Mouse (Mus musculus) embryonic facial prominence, embryonic 14.5 days (tissue): ENCODE results near the gene Coa6. TPM values are rescaled to one million over a fixed set of nuclear protein-coding genes. Genes with fewer than 3 reads are reported as not detected.
"Not testable (repeated sequence)": the region's sequence is repeated elsewhere in the genome, so short reads cannot be mapped to it uniquely, and the experiment has no call there.

ENCODE experiments used
- ATAC-seq: fragments of 200-750 bp; cut with Nextera tagmentation; 2 replicates; pipeline ENCODE4 v1.8.0; 2017; ENCODE audit warnings: low read depth, moderate number of reproducible peaks, moderate TSS enrichment
- DNase-seq: peaks from one replicate; pipeline ENCODE4 v3.0.0-alpha.2; 2015; ENCODE audit warnings: low spot score
- H3K27ac ChIP-seq: fragments of 300-500 bp; sonication (generic); replicated peaks from 2 replicates; pipeline ENCODE4 v1.5.1; 2014; ENCODE audit warnings: low read depth, mild to moderate bottlenecking, low read length, moderate library complexity
- H3K27me3 ChIP-seq: fragments of 300-500 bp; sonication (generic); replicated peaks from 2 replicates; pipeline ENCODE4 v1.6.1; 2014; ENCODE audit warnings: low read length; ENCODE audit not compliant: control insufficient read depth, insufficient read depth
- H3K36me3 ChIP-seq: fragments of 300-500 bp; sonication (generic); 2 replicates; pipeline ENCODE4 v1.6.1; 2014; ENCODE audit warnings: low read length, mixed read lengths; ENCODE audit not compliant: control insufficient read depth, insufficient read depth
- H3K4me1 ChIP-seq: fragments of 300-500 bp; sonication (generic); 2 replicates; pipeline ENCODE4 v1.6.1; 2014; ENCODE audit warnings: antibody characterized with exemption, low read length; ENCODE audit not compliant: control insufficient read depth, insufficient read depth
- H3K4me2 ChIP-seq: fragments of 300-500 bp; sonication (generic); 2 replicates; pipeline ENCODE4 v1.6.1; 2014; ENCODE audit warnings: low read depth, mild to moderate bottlenecking, low read length, moderate library complexity, mixed read lengths
- H3K4me3 ChIP-seq: fragments of 300-500 bp; sonication (generic); 2 replicates; pipeline ENCODE4 v1.5.1; 2014; ENCODE audit warnings: low read depth, mild to moderate bottlenecking, low read length
- H3K9ac ChIP-seq: fragments of 300-500 bp; sonication (generic); 2 replicates; pipeline ENCODE4 v1.6.1; 2014; ENCODE audit warnings: low read depth, mild to moderate bottlenecking, low read length, moderate library complexity, mixed read lengths
- H3K9me3 ChIP-seq: fragments of 300-500 bp; sonication (generic); 2 replicates; pipeline ENCODE4 v1.6.1; 2016; ENCODE audit warnings: low read length; ENCODE audit not compliant: control insufficient read depth
- WGBS: fragments of 180-500 bp; shearing (Covaris S2); extraction: QIAGEN DNeasy Blood & Tissue Kit; methylation state at CpG from one replicate; pipeline ENCODE4 v1.1.7; 2014; 5-methylcytosine and 5-hydroxymethylcytosine counted together
- polyA plus RNA-seq: library from polyadenylated mRNA; unstranded; fragments of >200 nt; fragmentation: Nextera tagmentation; extraction: Ambion mirVana; gene quantifications from 2 replicates; pipeline ENCODE4 v1.2.1, GENCODE M21; 2014

Gene Coa6
- polyA plus RNA-seq, 1 experiment from 2014 or later: 49.5 TPM

- WGBS: 56% methylated on average over 5 of the region's 5 CpGs
- no peak overlapping the region for H3K4me3 ChIP-seq
- H3K4me2 ChIP-seq: no peak overlapping the region
- ATAC-seq (no peak), DNase-seq (peak; percentile 2)
- no peaks in the 10 kb centered on the region for H3K9me3 ChIP-seq
- H3K27me3 ChIP-seq: no peaks in the 10 kb centered on the region
- no peaks in the 10 kb centered on the region for H3K4me1 ChIP-seq
- no peak overlapping the region for H3K27ac ChIP-seq
- no peak overlapping the region for H3K9ac ChIP-seq
- H3K36me3 ChIP-seq: no peaks in the 10 kb centered on the region
These were observed 26.4 kb upstream of the Coa6 start for GRCm38 (mm10) chr8:126395917-126396316.

- DNase-seq: no peak
- no peaks in the 10 kb centered on the region for H3K9me3 ChIP-seq
- no peaks in the 10 kb centered on the region for H3K27me3 ChIP-seq
- H3K4me2 ChIP-seq: no peak overlapping the region
- H3K4me3 ChIP-seq: no peak overlapping the region
- H3K27ac ChIP-seq: no peak overlapping the region
- WGBS: 80% methylated on average over 3 of the region's 3 CpGs
- no peak overlapping the region for H3K9ac ChIP-seq
- no peak for ATAC-seq
- no peaks in the 10 kb centered on the region for H3K36me3 ChIP-seq
- no peaks in the 10 kb centered on the region for H3K4me1 ChIP-seq
These were observed 24.0 kb upstream of the Coa6 start for GRCm38 (mm10) chr8:126398349-126398748.

- not testable (repeated sequence) for H3K9me3 ChIP-seq, H3K9ac ChIP-seq, H3K27me3 ChIP-seq, H3K4me3 ChIP-seq, H3K36me3 ChIP-seq, H3K4me1 ChIP-seq, H3K27ac ChIP-seq, ATAC-seq, H3K4me2 ChIP-seq
- peak; percentile 47 for DNase-seq
These were observed 17.8 kb upstream of the Coa6 start for GRCm38 (mm10) chr8:126404550-126404949.

GRCm38 (mm10) chr8:126405030-126405429, 17.3 kb upstream of the Coa6 start:
- no peaks in the 10 kb centered on the region for H3K27me3 ChIP-seq
- no peak overlapping the region for H3K27ac ChIP-seq
- H3K4me3 ChIP-seq: no peak overlapping the region
- H3K4me2 ChIP-seq: no peak overlapping the region
- H3K36me3 ChIP-seq: no peaks in the 10 kb centered on the region
- H3K9me3 ChIP-seq: no peaks in the 10 kb centered on the region
- no peak overlapping the region for H3K9ac ChIP-seq
- 77% methylated on average over 4 of the region's 4 CpGs for WGBS
- no peaks in the 10 kb centered on the region for H3K4me1 ChIP-seq
- DNase-seq: no peak
- ATAC-seq: no peak

GRCm38 (mm10) chr8:126420834-126421233, 1.5 kb upstream of the Coa6 start:
- peaks cover 12% of the 10 kb centered on the region for H3K36me3 ChIP-seq
- peaks cover 6% of the 10 kb centered on the region; the same call in 1 of the 2 replicates for H3K4me1 ChIP-seq
- no peak overlapping the region for H3K4me3 ChIP-seq
- no peaks in the 10 kb centered on the region for H3K9me3 ChIP-seq
- H3K9ac ChIP-seq: no peak overlapping the region
- WGBS: 73% methylated on average over 3 of the region's 3 CpGs
- no peak overlapping the region for H3K27ac ChIP-seq
- H3K4me2 ChIP-seq: no peak overlapping the region
- no peak for ATAC-seq
- H3K27me3 ChIP-seq: no peaks in the 10 kb centered on the region
- DNase-seq: no peak

GRCm38 (mm10) chr8:126422920-126423300, 595 bp downstream of the Coa6 start:
- Histone ChIP-seq H3K4me3 (peak overlapping the region; percentile 91), H3K27me3 (no peaks in the 10 kb centered on the region), H3K9ac (peak overlapping the region; percentile 90), H3K4me2 (peak overlapping the region; percentile 68), H3K36me3 (peaks cover 33% of the 10 kb centered on the region), H3K4me1 (peaks cover 6% of the 10 kb centered on the region; the same call in 1 of the 2 replicates), H3K27ac (no peak overlapping the region; the same call in 1 of the 2 replicates), H3K9me3 (no peaks in the 10 kb centered on the region)
- WGBS: 4% methylated on average over 9 of the region's 9 CpGs
- DNase-seq (peak; percentile 31), ATAC-seq (peak; percentile 42; the same call in 1 of the 2 replicates)

- Histone ChIP-seq H3K36me3 (peaks cover 46% of the 10 kb centered on the region), H3K9ac (0 out of 2 replicates have a peak overlapping the region, but pooled peaks have one; percentile 90), H3K4me1 (peaks cover 6% of the 10 kb centered on the region; the same call in 1 of the 2 replicates), H3K9me3 (no peaks in the 10 kb centered on the region), H3K27me3 (no peaks in the 10 kb centered on the region), H3K4me3 (no peak overlapping the region), H3K4me2 (no peak overlapping the region), H3K27ac (no peak overlapping the region)
- 79% methylated on average over 4 of the region's 4 CpGs for WGBS
- no peak for DNase-seq
- no peak for ATAC-seq
These were observed 1.8 kb downstream of the Coa6 start for GRCm38 (mm10) chr8:126424163-126424562.

GRCm38 (mm10) chr8:126424946-126425345, 2.6 kb downstream of the Coa6 start:
- 72% methylated on average over 1 of the region's 1 CpGs for WGBS
- no peaks in the 10 kb centered on the region for H3K27me3 ChIP-seq
- DNase-seq (no peak), ATAC-seq (no peak)
- H3K9ac ChIP-seq: no peak overlapping the region
- H3K9me3 ChIP-seq: no peaks in the 10 kb centered on the region
- H3K27ac ChIP-seq: no peak overlapping the region
- H3K36me3 ChIP-seq: peaks cover 54% of the 10 kb centered on the region
- H3K4me3 ChIP-seq: no peak overlapping the region
- H3K4me2 ChIP-seq: no peak overlapping the region
- H3K4me1 ChIP-seq: peaks cover 6% of the 10 kb centered on the region; the same call in 1 of the 2 replicates

- no peak overlapping the region for H3K9ac ChIP-seq
- no peak overlapping the region for H3K4me3 ChIP-seq
- no peak for DNase-seq
- no peak for ATAC-seq
- no peak overlapping the region for H3K4me2 ChIP-seq
- no peaks in the 10 kb centered on the region for H3K9me3 ChIP-seq
- 93% methylated on average over 5 of the region's 5 CpGs for WGBS
- H3K27me3 ChIP-seq: no peaks in the 10 kb centered on the region
- no peaks in the 10 kb centered on the region for H3K4me1 ChIP-seq
- no peak overlapping the region for H3K27ac ChIP-seq
- peaks cover 84% of the 10 kb centered on the region for H3K36me3 ChIP-seq
These were observed 7.3 kb downstream of the Coa6 start for GRCm38 (mm10) chr8:126429635-126430034.
